ENCODE assay signal across 15 mouse cellular contexts in the genomic region with DNA sequence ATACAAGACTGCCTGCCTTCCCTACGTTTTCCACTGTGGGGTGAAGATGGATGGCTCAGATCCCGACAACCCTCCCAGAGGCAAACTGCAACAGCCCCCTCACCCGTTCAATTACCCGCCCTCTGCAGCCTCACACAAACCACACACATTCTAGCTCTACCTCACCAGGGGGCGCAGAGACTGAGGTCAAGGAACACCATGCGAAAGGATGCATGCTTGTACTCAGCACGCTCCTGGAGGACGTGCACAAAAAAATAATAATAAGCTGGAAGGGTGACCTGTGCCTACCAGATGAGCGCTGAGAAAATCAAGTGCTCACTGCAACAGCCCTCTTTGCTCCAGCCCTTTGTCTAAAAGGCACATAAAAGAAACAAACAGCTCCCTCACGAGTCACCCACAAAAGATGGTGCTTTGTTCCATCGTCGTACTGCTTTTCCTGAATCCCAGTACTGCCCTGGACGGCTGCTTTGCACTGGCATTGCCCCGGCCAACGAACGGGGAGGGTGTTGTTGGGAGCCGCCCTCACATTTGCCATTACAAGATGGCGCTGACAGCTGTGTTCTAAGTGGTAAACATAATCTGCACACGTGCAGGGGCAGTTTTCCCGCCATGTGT.
DNase-seq lines count a peak whose midpoint lies in the region; ATAC-seq and TF ChIP-seq lines count a peak whose summit lies in the region.
"Had no signal": no experiment of that assay in that cellular context is flagged by ENCODE, and none has a peak within 500 bp of the region (broad histone marks: within the 10 kb centered on the region; RNA-seq: fewer than 3 reads in every experiment).

No protein-coding gene starts in this region.

- no peak overlapping the region for H3K9ac ChIP-seq in liver, postnatal 0 days (replicated peaks)
- H3K9ac ChIP-seq in forebrain, embryonic 14.5 days (ENCODE audit: low read length): no peak overlapping the region
- no peak overlapping the region for H3K9ac ChIP-seq in neural tube, embryonic 12.5 days
- H3K9ac ChIP-seq: heart, embryonic 12.5 days had no signal

- no peak overlapping the region for H3K4me3 ChIP-seq in liver, postnatal 0 days (ENCODE audit: low read depth, low read length)
- H3K4me3 ChIP-seq in forebrain, embryonic 14.5 days (ENCODE audit: low read depth, low read length): no peak overlapping the region
- no peak overlapping the region for H3K4me3 ChIP-seq in neural tube, embryonic 12.5 days
- H3K4me3 ChIP-seq in heart, embryonic 10.5 days: no peak overlapping the region
- H3K4me3 ChIP-seq: gastrocnemius, adult 2 months; heart, embryonic 12.5 days had no signal

- ATAC-seq in liver, postnatal 0 days: no peak
- ATAC-seq in forebrain, embryonic 14.5 days: peak; percentile 27
- ATAC-seq in neural tube, embryonic 12.5 days (ENCODE audit: low FRiP score, low read depth): peak; percentile 56
- ATAC-seq in erythroblast, adult 5-6 weeks (replicated peaks; ENCODE audit: low FRiP score, poor library complexity, severe bottlenecking): no peak
- ATAC-seq: CD4-positive, CD25-positive, alpha-beta regulatory T cell, adult 4 months had no signal

- H3K27ac ChIP-seq in liver, postnatal 0 days (ENCODE audit: low read depth): no peak overlapping the region
- peak overlapping the region; percentile 16; the same call in 1 of the 2 replicates for H3K27ac ChIP-seq in forebrain, embryonic 14.5 days (ENCODE audit: low read depth, low read length)
- H3K27ac ChIP-seq in neural tube, embryonic 12.5 days: no peak overlapping the region
- no peak overlapping the region for H3K27ac ChIP-seq in heart, embryonic 10.5 days
- H3K27ac ChIP-seq: gastrocnemius, adult 2 months had no signal

- H3K4me1 ChIP-seq in liver, postnatal 0 days (ENCODE audit: insufficient read depth): no peaks in the 10 kb centered on the region; the same call in 1 of the 2 replicates
- H3K4me1 ChIP-seq in forebrain, embryonic 14.5 days (ENCODE audit: control insufficient read depth, insufficient read depth, low read length): peaks cover 14% of the 10 kb centered on the region; the same call in 1 of the 2 replicates
- H3K4me1 ChIP-seq in neural tube, embryonic 12.5 days: peaks cover 13% of the 10 kb centered on the region
- H3K4me1 ChIP-seq in heart, embryonic 10.5 days: peaks cover 13% of the 10 kb centered on the region; the same call in 1 of the 2 replicates

- H3K4me2 ChIP-seq in liver, postnatal 0 days (ENCODE audit: low read depth, low read length): no peak overlapping the region
- no peak overlapping the region for H3K4me2 ChIP-seq in forebrain, embryonic 14.5 days (ENCODE audit: low read length)
- H3K4me2 ChIP-seq in neural tube, embryonic 12.5 days (replicated peaks): no peak overlapping the region
- H3K4me2 ChIP-seq: heart, embryonic 12.5 days had no signal

- 82% methylated on average over 18 of the region's 20 CpGs for WGBS in liver, postnatal 0 days (ENCODE audit: insufficient replicate concordance)
- 50% methylated on average over 18 of the region's 20 CpGs for WGBS in forebrain, embryonic 14.5 days
- 39% methylated on average over 19 of the region's 20 CpGs for WGBS in neural tube, embryonic 12.5 days
- WGBS in heart, embryonic 10.5 days: 81% methylated on average over 20 of the region's 20 CpGs

- no peaks in the 10 kb centered on the region for H3K9me3 ChIP-seq in liver, postnatal 0 days (ENCODE audit: low read length)
- H3K9me3 ChIP-seq in forebrain, embryonic 14.5 days (replicated peaks; ENCODE audit: control insufficient read depth, low read length): no peaks in the 10 kb centered on the region
- H3K9me3 ChIP-seq in neural tube, embryonic 12.5 days: no peaks in the 10 kb centered on the region
- no peaks in the 10 kb centered on the region for H3K9me3 ChIP-seq in heart, embryonic 10.5 days
- H3K9me3 ChIP-seq: heart, embryonic 12.5 days had no signal

- H3K27me3 ChIP-seq in liver, postnatal 0 days (ENCODE audit: insufficient read depth, low read length): no peaks in the 10 kb centered on the region
- H3K27me3 ChIP-seq in forebrain, embryonic 14.5 days (replicated peaks; ENCODE audit: control insufficient read depth, insufficient read depth, low read length): no peaks in the 10 kb centered on the region
- H3K27me3 ChIP-seq in neural tube, embryonic 12.5 days (replicated peaks): no peaks in the 10 kb centered on the region
- H3K27me3 ChIP-seq in heart, embryonic 10.5 days (ENCODE audit: insufficient read depth, poor library complexity, severe bottlenecking): no peaks in the 10 kb centered on the region
- H3K27me3 ChIP-seq: heart, embryonic 12.5 days had no signal

- no peaks in the 10 kb centered on the region for H3K36me3 ChIP-seq in liver, postnatal 0 days (replicated peaks; ENCODE audit: insufficient read depth, low read length)
- no peaks in the 10 kb centered on the region for H3K36me3 ChIP-seq in forebrain, embryonic 14.5 days (ENCODE audit: control insufficient read depth, insufficient read depth, low read length)
- no peaks in the 10 kb centered on the region for H3K36me3 ChIP-seq in neural tube, embryonic 12.5 days
- no peaks in the 10 kb centered on the region for H3K36me3 ChIP-seq in heart, embryonic 10.5 days
- H3K36me3 ChIP-seq: heart, embryonic 12.5 days had no signal

- DNase-seq in liver, postnatal 0 days: no peak
- no peak for DNase-seq in liver
- DNase-seq in ZHBTc4 (ENCODE audit: low read depth, low spot score): peak; percentile 50
- no peak for DNase-seq in forebrain, embryonic 14.5 days (ENCODE audit: low spot score)
- no peak for DNase-seq in adrenal gland, adult 8-10 months
- DNase-seq in heart, embryonic 10.5 days (ENCODE audit: low spot score): no peak
- DNase-seq: adrenal gland, postnatal 36 days; cerebellum, adult 11-12 months; gastrocnemius, adult 2 months; kidney, postnatal 4 days; lung, postnatal 36 days had no signal

- TF ChIP-seq EP300 in liver, postnatal 0 days (IDR thresholded peaks at IDR 0.05; ENCODE audit: low read depth): no peak

- TF ChIP-seq CTCF in liver, postnatal 0 days (IDR thresholded peaks at IDR 0.05; ENCODE audit: low read depth): peak; percentile 25

Comparison
In these comparisons a context has a peak if more than half of its experiments do, and no peak if none do; other contexts are left out.
1. ATAC-seq: peak in forebrain, embryonic 14.5 days (single experiment) and neural tube, embryonic 12.5 days (single experiment); none in liver, postnatal 0 days (single experiment) and erythroblast, adult 5-6 weeks (single experiment).